Mouse (Mus musculus) CH12.LX (cell line): ENCODE data around the gene Gm4881. TPM values are rescaled to one million over a fixed set of nuclear protein-coding genes. Genes with fewer than 3 reads are reported as not detected.

Experiments used
- DNase-seq: peaks from one replicate; pipeline ENCODE4 v3.0.0-alpha.2; 2013; ENCODE audit errors: extremely low read depth
- H3K27ac ChIP-seq: 2 replicates; pipeline ENCODE4 v1.5.1; 2012; ENCODE audit warnings: low read depth, mild to moderate bottlenecking, control low read depth, moderate library complexity; ENCODE audit not compliant: insufficient read depth
- H3K27me3 ChIP-seq: replicated peaks from 2 replicates; pipeline ENCODE3; 2012; ENCODE audit warnings: inconsistent platforms
- H3K36me3 ChIP-seq, 2 experiments: replicated peaks in 1 of 2; 2 replicates each; pipeline versions ENCODE3 to v1.6.1; 2012; ENCODE audit warnings: inconsistent platforms in 1 of 2, low read length in 1 of 2, mild to moderate bottlenecking in 1 of 2, mixed read lengths in 1 of 2, moderate library complexity in 1 of 2; ENCODE audit not compliant: control insufficient read depth in 1 of 2, insufficient read depth in 1 of 2
- H3K4me1 ChIP-seq, 2 experiments: 2 replicates each; pipeline ENCODE4 v1.6.1; 2012; ENCODE audit warnings: inconsistent platforms in 1 of 2, moderate library complexity in 1 of 2; ENCODE audit not compliant: insufficient read depth in 2 of 2, control insufficient read depth in 1 of 2
- H3K4me2 ChIP-seq: 2 replicates; pipeline ENCODE4 v1.6.1; 2012; ENCODE audit warnings: low read depth, mild to moderate bottlenecking, control low read depth; ENCODE audit not compliant: poor library complexity, insufficient read depth, severe bottlenecking
- H3K4me3 ChIP-seq, 3 experiments: fragments of 150-350 bp in 1 of 3; sonication (generic) in 1 of 3; replicated peaks in 1 of 3; 2 replicates each; pipeline versions ENCODE3 to v1.5.1; 2011 to 2012; ENCODE audit warnings: low read depth in 2 of 3, low read length in 2 of 3, mild to moderate bottlenecking in 2 of 3, moderate library complexity in 2 of 3, control low read depth in 1 of 3, improper control_type of control experiment in 1 of 3, inconsistent platforms in 1 of 3, mixed read lengths in 1 of 3; ENCODE audit not compliant: poor library complexity in 1 of 3
- H3K79me2 ChIP-seq: replicated peaks from 2 replicates; pipeline ENCODE4 v1.6.1; 2012; ENCODE audit warnings: mild to moderate bottlenecking, moderate library complexity; ENCODE audit not compliant: control insufficient read depth, poor library complexity, insufficient read depth, severe bottlenecking; ENCODE audit errors: extremely low read depth
- H3K9ac ChIP-seq: 2 replicates; pipeline ENCODE4 v1.6.1; 2012; ENCODE audit warnings: low read depth, mild to moderate bottlenecking, control low read depth, moderate library complexity; ENCODE audit not compliant: insufficient read depth
- H3K9me3 ChIP-seq: replicated peaks from 2 replicates; pipeline ENCODE3; 2012; ENCODE audit warnings: low read length, inconsistent platforms, mixed read lengths
- BHLHE40 ChIP-seq: IDR thresholded peaks from 2 replicates; pipeline ENCODE4 v1.6.1; 2011; ENCODE audit warnings: mild to moderate bottlenecking, low read depth, low read length, improper control_type of control experiment
- CHD2 ChIP-seq: IDR thresholded peaks from 2 replicates; pipeline ENCODE4 v1.6.1; 2011; ENCODE audit warnings: low read length, improper control_type of control experiment
- ELF1 ChIP-seq: IDR thresholded peaks from 2 replicates; pipeline ENCODE4 v1.6.1; 2014; ENCODE audit warnings: low read depth, mild to moderate bottlenecking, inconsistent platforms, low read length, improper control_type of control experiment
- EP300 ChIP-seq: IDR thresholded peaks from 2 replicates; pipeline ENCODE4 v1.6.1; 2011; ENCODE audit warnings: low read length, improper control_type of control experiment
- HCFC1 ChIP-seq: IDR thresholded peaks from 2 replicates; pipeline ENCODE4 v1.6.1; 2012; ENCODE audit warnings: low read depth, mild to moderate bottlenecking, inconsistent platforms, low read length, improper control_type of control experiment
- JUN ChIP-seq: IDR thresholded peaks from 2 replicates; pipeline ENCODE4 v1.6.1; 2011; ENCODE audit warnings: low read depth, mild to moderate bottlenecking, low read length, improper control_type of control experiment, moderate library complexity; ENCODE audit not compliant: insufficient read depth
- KAT2A ChIP-seq: IDR thresholded peaks from 2 replicates; pipeline ENCODE4 v1.6.1; 2012; ENCODE audit warnings: low read length, improper control_type of control experiment, inconsistent platforms; ENCODE audit not compliant: insufficient replicate concordance
- MAFK ChIP-seq: IDR thresholded peaks from 2 replicates; pipeline ENCODE4 v1.6.1; 2011; ENCODE audit warnings: low read length, improper control_type of control experiment; ENCODE audit not compliant: insufficient replicate concordance
- MAZ ChIP-seq: IDR thresholded peaks from 2 replicates; pipeline ENCODE4 v1.6.1; 2012; ENCODE audit warnings: low read depth, mild to moderate bottlenecking, inconsistent platforms, low read length, improper control_type of control experiment, moderate library complexity
- MXI1 ChIP-seq: IDR thresholded peaks from 2 replicates; pipeline ENCODE4 v1.6.1; 2011; ENCODE audit warnings: mild to moderate bottlenecking, low read depth, low read length, improper control_type of control experiment
- NELFE ChIP-seq: IDR thresholded peaks from 2 replicates; pipeline ENCODE4 v1.6.1; 2011; ENCODE audit warnings: low read depth, low read length, improper control_type of control experiment
- NRF1 ChIP-seq: IDR thresholded peaks from 2 replicates; pipeline ENCODE4 v1.6.1; 2014; ENCODE audit warnings: low read depth, mild to moderate bottlenecking, inconsistent platforms, low read length, improper control_type of control experiment, moderate library complexity
- POLR2A ChIP-seq: IDR thresholded peaks from 2 replicates; pipeline ENCODE4 v1.6.1; 2011; ENCODE audit warnings: low read depth, mild to moderate bottlenecking, improper control_type of control experiment, low read length
- POLR2AphosphoS2 ChIP-seq: IDR thresholded peaks from 2 replicates; pipeline ENCODE4 v1.6.1; 2011; ENCODE audit warnings: low read depth, low read length, improper control_type of control experiment
- RCOR1 ChIP-seq: conservative IDR thresholded peaks from 2 replicates; pipeline ENCODE4 v1.6.1; 2012; ENCODE audit warnings: low read depth, mild to moderate bottlenecking, inconsistent platforms, low read length, improper control_type of control experiment
- SIN3A ChIP-seq: IDR thresholded peaks from 2 replicates; pipeline ENCODE4 v1.6.1; 2012; ENCODE audit warnings: low read length, improper control_type of control experiment, inconsistent platforms
- TBP ChIP-seq: conservative IDR thresholded peaks from 2 replicates; pipeline ENCODE4 v1.6.1; 2011; ENCODE audit warnings: low read depth, low read length, improper control_type of control experiment
- UBTF ChIP-seq: IDR thresholded peaks from 2 replicates; pipeline ENCODE4 v1.6.1; 2012; ENCODE audit warnings: low read depth, mild to moderate bottlenecking, inconsistent platforms, low read length, improper control_type of control experiment, moderate library complexity
- ZC3H11A ChIP-seq: IDR thresholded peaks from 2 replicates; pipeline ENCODE4 v1.6.1; 2012; ENCODE audit warnings: low read depth, mild to moderate bottlenecking, inconsistent platforms, low read length, improper control_type of control experiment
- ZMIZ1 ChIP-seq: IDR thresholded peaks from 2 replicates; pipeline ENCODE4 v1.6.1; 2012; ENCODE audit warnings: low read depth, mild to moderate bottlenecking, inconsistent platforms, low read length, improper control_type of control experiment
- ZNF384 ChIP-seq: IDR thresholded peaks from 2 replicates; pipeline ENCODE4 v1.6.1; 2012; ENCODE audit warnings: low read depth, low read length, improper control_type of control experiment, inconsistent platforms
- dilution Hi-C: fragments of 300-500 bp; cut with MboI; formaldehyde crosslinking; loops from 2 replicates; pipeline ENCODE4 v1.14.3; 2020; ENCODE audit warnings: low sequenced_read_pairs; ENCODE audit not compliant: extremely low pct_unique_long_range_greater_than_20kb, extremely low pct_ligation_motif_present
- in situ Hi-C: fragments of 300-500 bp; cut with MboI; formaldehyde crosslinking; loops from 3 replicates; pipeline ENCODE4 v1.14.3; 2019; ENCODE audit warnings: low sequenced_read_pairs, low pct_ligation_motif_present, low pct_unique_long_range_greater_than_20kb, mixed read lengths
- polyA plus RNA-seq: library from polyadenylated mRNA; unstranded; fragments of >175 nt; gene quantifications from 2 replicates; pipeline ENCODE4 v1.2.1, GENCODE M21; 2012; ENCODE audit warnings: low read depth; ENCODE audit not compliant: insufficient read length
- total RNA-seq, 2 experiments: library from RNA; depleted of rRNA; stranded (reverse); fragments of 300-350 nt in 1 of 2; fragments of >200 nt in 1 of 2; gene quantifications; 2 replicates each; pipeline ENCODE4 v1.2.3; 2012 to 2014

Gm4881 gene
- total and polyA plus RNA-seq, 3 experiments: not detected

DNA sequence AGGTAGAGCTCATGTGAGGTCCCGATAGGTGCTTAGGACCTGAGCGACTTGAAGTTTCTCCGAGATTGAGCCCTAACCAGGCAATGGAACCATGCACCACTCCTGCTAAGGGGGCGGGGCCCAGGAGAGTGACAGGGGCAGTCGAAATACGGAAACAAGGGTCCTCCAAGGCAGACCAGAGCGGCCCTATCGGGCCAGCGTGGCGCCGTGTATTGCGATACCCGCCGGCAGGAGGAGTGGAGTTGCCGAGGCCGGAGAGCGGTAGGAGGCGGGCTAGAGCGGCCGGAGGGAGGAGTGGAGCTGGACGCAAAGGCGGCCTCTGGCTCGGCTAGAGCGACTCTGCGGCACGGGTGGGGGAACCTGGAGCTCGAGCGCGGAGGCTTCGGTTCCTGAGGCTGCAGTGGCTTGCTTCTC, 40.2 kb downstream of the Gm4881 start (continued):
- TF ChIP-seq MAFK (no peak), CHD2 (0 out of 2 replicates have a peak, but pooled peaks have one; percentile 14), ZC3H11A (no peak)
- TF ChIP-seq, all 38 proteins: peak for 24

DNA sequence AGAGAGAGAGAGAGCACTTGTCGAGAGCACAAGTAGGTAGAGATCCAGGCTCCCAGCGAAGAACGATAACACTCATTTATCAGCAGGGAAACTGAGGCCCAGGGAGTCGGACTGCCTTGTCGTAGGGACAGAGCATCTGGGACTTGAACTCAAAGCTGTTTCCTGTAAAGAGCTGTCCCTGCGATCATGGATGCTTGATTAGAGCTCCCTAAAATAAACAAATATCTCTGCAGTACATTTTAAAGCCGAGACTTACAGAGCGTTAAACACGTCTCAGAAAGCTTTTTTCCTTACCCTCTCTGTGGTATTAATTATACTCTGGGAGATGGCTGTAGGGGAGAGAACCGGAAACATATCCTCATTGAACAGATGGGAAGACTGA, 40.9 kb downstream of the Gm4881 start:
- Histone ChIP-seq H3K9me3 (no peaks in the 10 kb centered on the region), H3K79me2 (peaks cover 39% of the 10 kb centered on the region), H3K4me3 (peak overlapping the region; percentile 75 to 95 (median 77)), H3K4me1 (peaks cover 21 to 53% of the 10 kb centered on the region in 2 experiments), H3K4me2 (peak overlapping the region; percentile 63)
- dilution Hi-C loops: no loop called here
- DNase-seq: no peak
- TF ChIP-seq POLR2AphosphoS2: 0 out of 2 replicates have a peak, but pooled peaks have one; percentile 10
- no peak for TF ChIP-seq ZNF384
- TF ChIP-seq, all 38 proteins: peak for 1
- peaks cover 37 to 58% of the 10 kb centered on the region in 2 experiments for H3K36me3 ChIP-seq
- no peaks in the 10 kb centered on the region for H3K27me3 ChIP-seq
- peak overlapping the region; percentile 98 for H3K9ac ChIP-seq
- in situ Hi-C loops: loop anchor here (10.0 kb wide), 1 partner anchor 49 kb away; no protein-coding TSS in a partner anchor
- peak overlapping the region; percentile 97; the same call in 1 of the 2 replicates for H3K27ac ChIP-seq

DNA sequence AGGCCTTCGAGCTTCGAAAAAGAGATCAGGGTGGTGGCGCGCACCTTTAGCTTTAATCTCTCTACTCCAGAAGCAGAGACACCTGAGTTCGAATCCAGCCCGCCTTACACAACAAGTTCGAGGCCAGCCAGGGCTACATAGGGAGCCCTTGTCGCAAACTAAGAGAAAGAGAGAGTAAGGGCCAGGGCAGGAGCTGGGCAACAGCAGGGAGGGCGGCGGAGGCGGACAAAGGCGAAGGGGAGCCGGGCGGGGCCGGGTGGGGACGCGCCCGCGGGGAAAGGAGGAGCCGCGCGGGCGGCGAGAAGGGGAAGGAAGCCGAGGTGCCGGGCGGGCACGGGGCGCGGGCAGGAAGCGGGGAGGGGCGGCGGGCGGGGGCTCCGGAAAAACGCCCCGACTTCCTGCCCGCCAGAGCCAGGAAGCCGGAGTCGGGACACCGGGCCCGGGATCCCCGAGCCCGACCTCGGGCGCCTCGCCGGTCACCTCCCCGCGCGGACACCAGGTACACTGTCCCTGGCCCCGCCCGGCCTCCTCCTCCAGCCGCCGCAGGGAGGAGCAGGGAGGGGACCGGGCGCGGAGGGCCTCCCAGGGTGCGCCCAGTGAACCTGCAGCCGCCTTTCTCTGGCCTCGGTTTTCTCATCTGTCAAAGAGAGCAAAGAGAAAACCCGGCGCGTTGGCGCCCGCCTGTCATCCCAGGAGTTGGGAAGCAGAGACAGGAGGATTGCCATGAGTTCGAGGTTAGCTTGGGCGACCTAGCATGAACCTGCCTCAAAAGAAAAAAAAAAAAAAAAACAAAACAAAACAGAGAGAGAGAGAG, 41.5 kb downstream of the Gm4881 start, which contains the start of gene Arhgef1:
TSS of gene Arhgef1 (plus strand) at position 283 of the 814 bp plus-strand sequence.
- in situ Hi-C loops (loop anchor here (10.0 kb wide), 1 partner anchor 48 kb away; no protein-coding TSS in a partner anchor), dilution Hi-C loops (no loop called here)
- peak within 1 kb of the TSS; percentile 75 to 95 (median 77) for H3K4me3 ChIP-seq
- peaks cover 21 to 53% of the 10 kb centered on the region in 2 experiments for H3K4me1 ChIP-seq
- H3K36me3 ChIP-seq: peaks cover 31 to 52% of the 10 kb centered on the region in 2 experiments
- no peak for DNase-seq
- H3K79me2 ChIP-seq: peaks cover 44% of the 10 kb centered on the region
- peak within 1 kb of the TSS; percentile 98 for H3K9ac ChIP-seq
- H3K9me3 ChIP-seq: no peaks in the 10 kb centered on the region
- H3K4me2 ChIP-seq: peak within 1 kb of the TSS; percentile 63
- no peaks in the 10 kb centered on the region for H3K27me3 ChIP-seq
- peak within 1 kb of the TSS; percentile 97 for H3K27ac ChIP-seq
- 0 out of 2 replicates have a peak, but pooled peaks have one; percentile 8 for TF ChIP-seq HCFC1
- TF ChIP-seq ZMIZ1: peak; percentile 61; the same call in 1 of the 2 replicates
- TF ChIP-seq KAT2A: no peak
- TF ChIP-seq MAZ: peak; percentile 61; the same call in 1 of the 2 replicates
- peak; percentile 52 for TF ChIP-seq MXI1
- TF ChIP-seq TBP: no peak
- peak; percentile 32; the same call in 1 of the 2 replicates for TF ChIP-seq ZNF384
- 0 out of 2 replicates have a peak, but pooled peaks have one; percentile 11 for TF ChIP-seq BHLHE40
- TF ChIP-seq RCOR1: no peak
- peak; percentile 69 for TF ChIP-seq ELF1
- TF ChIP-seq EP300: no peak
- TF ChIP-seq JUN: no peak
- peak; percentile 47; the same call in 1 of the 2 replicates for TF ChIP-seq POLR2A
- TF ChIP-seq NRF1: 0 out of 2 replicates have a peak, but pooled peaks have one; percentile 26
- 0 out of 2 replicates have a peak, but pooled peaks have one; percentile 38 for TF ChIP-seq NELFE
- TF ChIP-seq UBTF: 0 out of 2 replicates have a peak, but pooled peaks have one; percentile 70
- TF ChIP-seq SIN3A: peak; percentile 27; the same call in 1 of the 2 replicates
- TF ChIP-seq, all 38 proteins: peak for 12
